Mouse (Mus musculus) hindbrain, postnatal 0 days (tissue): ENCODE results near the gene Pitpnc1. TPM values are rescaled to one million over a fixed set of nuclear protein-coding genes. Genes with fewer than 3 reads are reported as not detected.

Experiments
- ATAC-seq: fragments of 200-750 bp; cut with Nextera tagmentation; 2 replicates; pipeline ENCODE4 v1.8.0; 2017; ENCODE audit warnings: mild to moderate bottlenecking, moderate TSS enrichment, moderate library complexity
- DNase-seq: peaks from one replicate; pipeline ENCODE4 v3.0.0-alpha.2; 2015; ENCODE audit warnings: low spot score
- H3K27ac ChIP-seq: fragments of 300-500 bp; sonication (generic); 2 replicates; pipeline ENCODE4 v1.5.1; 2014; ENCODE audit warnings: mild to moderate bottlenecking
- H3K27me3 ChIP-seq: fragments of 300-500 bp; sonication (generic); 2 replicates; pipeline ENCODE4 v1.6.1; 2014; ENCODE audit warnings: low read length, mixed read lengths; ENCODE audit not compliant: insufficient read depth
- H3K36me3 ChIP-seq: fragments of 300-500 bp; sonication (generic); 2 replicates; pipeline ENCODE4 v1.6.1; 2014; ENCODE audit warnings: low read length, mixed read lengths; ENCODE audit not compliant: insufficient read depth
- H3K4me1 ChIP-seq: fragments of 300-500 bp; sonication (generic); 2 replicates; pipeline ENCODE4 v1.6.1; 2014; ENCODE audit warnings: antibody characterized with exemption, low read length, mixed read lengths; ENCODE audit not compliant: insufficient read depth
- H3K4me2 ChIP-seq: fragments of 300-500 bp; sonication (generic); 2 replicates; pipeline ENCODE4 v1.6.1; 2014; ENCODE audit warnings: low read depth, mild to moderate bottlenecking, low read length, moderate library complexity, mixed read lengths
- H3K4me3 ChIP-seq: fragments of 300-500 bp; sonication (generic); 2 replicates; pipeline ENCODE4 v1.5.1; 2014; ENCODE audit warnings: low read length
- H3K9ac ChIP-seq: fragments of 300-500 bp; sonication (generic); replicated peaks from 2 replicates; pipeline ENCODE4 v1.6.1; 2014; ENCODE audit warnings: mild to moderate bottlenecking, low read length, moderate library complexity, mixed read lengths
- H3K9me3 ChIP-seq: fragments of 300-500 bp; sonication (generic); 2 replicates; pipeline ENCODE4 v1.6.1; 2016; ENCODE audit warnings: low read length, mixed read lengths
- CTCF ChIP-seq: IDR thresholded peaks from 2 replicates; pipeline ENCODE4 v1.5.1; 2016; ENCODE audit warnings: antibody characterized with exemption, control low read depth, low read depth
- WGBS: fragments of 180-500 bp; shearing (Covaris S2); extraction: QIAGEN DNeasy Blood & Tissue Kit; methylation state at CpG from one replicate; pipeline ENCODE4 v1.1.7; 2014; 5-methylcytosine and 5-hydroxymethylcytosine counted together
- polyA plus RNA-seq: library from polyadenylated mRNA; unstranded; fragments of >200 nt; fragmentation: Nextera tagmentation; extraction: Ambion mirVana; gene quantifications from 2 replicates; pipeline ENCODE4 v1.2.1, GENCODE M21; 2015
- total RNA-seq: library from RNA; depleted of rRNA; stranded (reverse); fragments of >200 nt; gene quantifications from 2 replicates; pipeline ENCODE4 v1.2.3, GENCODE M21; 2014

Gene Pitpnc1
- total and polyA plus RNA-seq, 2 experiments from 2014 or later: 42.2 to 43.6 TPM

- no peak for ATAC-seq
- no peak overlapping the region for H3K27ac ChIP-seq
- WGBS: 79% methylated on average over 12 of the region's 12 CpGs
- no peak for DNase-seq
- H3K27me3 ChIP-seq: no peaks in the 10 kb centered on the region
- H3K4me3 ChIP-seq: no peak overlapping the region
- H3K4me1 ChIP-seq: no peaks in the 10 kb centered on the region
- H3K9ac ChIP-seq: no peak overlapping the region
- H3K36me3 ChIP-seq: no peaks in the 10 kb centered on the region
- no peaks in the 10 kb centered on the region for H3K9me3 ChIP-seq
- H3K4me2 ChIP-seq: no peak overlapping the region
- TF ChIP-seq CTCF: no peak
These were observed 27.1 kb downstream of the Pitpnc1 start for GRCm38 (mm10) chr11:107443121-107444095.

- Histone ChIP-seq H3K9me3 (no peaks in the 10 kb centered on the region), H3K4me2 (no peak overlapping the region), H3K9ac (no peak overlapping the region), H3K27ac (no peak overlapping the region), H3K27me3 (no peaks in the 10 kb centered on the region), H3K4me1 (no peaks in the 10 kb centered on the region; the same call in 1 of the 2 replicates), H3K4me3 (no peak overlapping the region), H3K36me3 (no peaks in the 10 kb centered on the region)
- WGBS: 37% methylated on average over 3 of the region's 3 CpGs
- TF ChIP-seq CTCF: no peak
- ATAC-seq (no peak), DNase-seq (no peak)
These were observed 29.4 kb downstream of the Pitpnc1 start for GRCm38 (mm10) chr11:107441050-107441449.

- H3K4me3 ChIP-seq: no peak overlapping the region
- H3K4me1 ChIP-seq: no peaks in the 10 kb centered on the region; the same call in 1 of the 2 replicates
- no peak overlapping the region for H3K27ac ChIP-seq
- no peaks in the 10 kb centered on the region for H3K27me3 ChIP-seq
- no peak overlapping the region for H3K9ac ChIP-seq
- no peaks in the 10 kb centered on the region for H3K36me3 ChIP-seq
- H3K9me3 ChIP-seq: no peaks in the 10 kb centered on the region
- no peak for ATAC-seq
- WGBS: 69% methylated on average over 3 of the region's 3 CpGs
- no peak for TF ChIP-seq CTCF
- H3K4me2 ChIP-seq: no peak overlapping the region
- DNase-seq: no peak
These were observed 32.4 kb downstream of the Pitpnc1 start for GRCm38 (mm10) chr11:107438140-107438539.

GRCm38 (mm10) chr11:107437723-107438122, 32.8 kb downstream of the Pitpnc1 start:
- Histone ChIP-seq H3K9me3 (no peaks in the 10 kb centered on the region), H3K4me2 (no peak overlapping the region), H3K27me3 (no peaks in the 10 kb centered on the region), H3K9ac (no peak overlapping the region), H3K4me1 (no peaks in the 10 kb centered on the region; the same call in 1 of the 2 replicates), H3K4me3 (no peak overlapping the region), H3K27ac (no peak overlapping the region), H3K36me3 (no peaks in the 10 kb centered on the region)
- DNase-seq (peak; percentile 48), ATAC-seq (no peak)
- 27% methylated on average over 4 of the region's 4 CpGs for WGBS
- no peak for TF ChIP-seq CTCF

GRCm38 (mm10) chr11:107435776-107436449, 34.6 kb downstream of the Pitpnc1 start:
- WGBS: 90% methylated on average over 6 of the region's 6 CpGs
- Histone ChIP-seq H3K4me3 (no peak overlapping the region), H3K27me3 (no peaks in the 10 kb centered on the region), H3K9me3 (no peaks in the 10 kb centered on the region), H3K9ac (no peak overlapping the region), H3K27ac (no peak overlapping the region), H3K4me2 (no peak overlapping the region), H3K36me3 (no peaks in the 10 kb centered on the region), H3K4me1 (no peaks in the 10 kb centered on the region; the same call in 1 of the 2 replicates)
- DNase-seq: no peak
- TF ChIP-seq CTCF: no peak
- no peak for ATAC-seq

GRCm38 (mm10) chr11:107431197-107431965, 39.1 kb downstream of the Pitpnc1 start:
- H3K27me3 ChIP-seq: no peaks in the 10 kb centered on the region
- H3K9ac ChIP-seq: no peak overlapping the region
- H3K4me3 ChIP-seq: no peak overlapping the region
- no peaks in the 10 kb centered on the region for H3K9me3 ChIP-seq
- no peak for DNase-seq
- no peak for TF ChIP-seq CTCF
- no peaks in the 10 kb centered on the region for H3K36me3 ChIP-seq
- no peaks in the 10 kb centered on the region; the same call in none of the 2 replicates for H3K4me1 ChIP-seq
- H3K27ac ChIP-seq: no peak overlapping the region
- ATAC-seq: no peak
- H3K4me2 ChIP-seq: no peak overlapping the region
- 81% methylated on average over 7 of the region's 7 CpGs for WGBS
